Mouse (Mus musculus): ENCODE data around the gene 1110017D15Rik.
"Not testable (repeated sequence)": the region's sequence is repeated elsewhere in the genome, so short reads cannot be mapped to it uniquely, and the experiment has no call there.

1110017D15Rik gene

DNA sequence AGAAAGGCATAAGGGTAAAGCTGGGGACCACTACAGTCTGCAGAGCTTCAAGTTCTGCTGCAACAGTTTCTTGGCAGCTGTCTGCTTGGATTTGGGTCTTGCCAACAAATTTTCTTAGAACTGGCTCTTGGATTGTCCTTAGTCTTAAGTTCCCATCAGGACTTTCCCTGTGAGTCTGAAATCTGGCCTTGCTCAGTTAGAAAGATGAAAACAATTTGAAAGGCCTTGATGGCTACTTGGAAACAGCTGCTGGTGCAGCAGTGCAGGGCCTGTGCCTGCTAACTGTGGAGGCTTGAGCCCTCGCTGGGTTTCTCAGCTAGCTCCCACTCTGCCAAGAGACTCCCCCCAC lies 37.7 kb downstream of the 1110017D15Rik start:
- DNase-seq (ENCODE audit: low spot score), result no peak

DNA sequence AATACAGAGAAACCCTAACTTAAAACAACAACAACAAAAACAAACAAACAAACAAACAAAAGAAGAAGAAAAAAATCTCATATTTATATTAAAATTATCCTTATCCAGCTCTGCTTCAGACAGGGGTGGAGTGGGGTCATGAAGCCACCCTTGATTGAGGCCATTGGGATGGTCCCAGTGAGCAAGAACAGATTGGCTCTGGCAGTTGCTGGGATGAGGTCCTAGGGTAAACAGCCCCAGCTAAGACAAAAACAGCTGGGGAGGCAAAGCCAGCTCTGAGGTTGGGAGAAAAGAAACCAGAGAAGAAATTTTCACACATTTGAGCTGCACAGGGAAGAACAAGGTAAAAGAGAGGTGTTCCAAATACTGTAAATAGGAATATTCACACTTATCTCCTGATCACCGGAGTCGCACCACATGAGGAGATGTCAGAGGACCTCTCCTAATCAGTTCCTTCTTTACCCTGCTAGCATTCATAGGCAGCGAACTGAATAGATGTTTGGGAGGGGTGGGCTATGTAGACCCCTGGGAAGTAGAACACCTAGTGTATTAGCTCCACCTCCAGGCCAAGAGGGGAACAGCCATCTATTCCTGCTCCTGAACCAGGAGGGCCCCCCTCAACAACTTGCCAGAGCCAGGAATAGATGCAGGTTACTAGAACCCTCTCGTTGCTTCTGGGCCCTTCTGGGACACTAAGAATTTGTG lies 38.2 kb downstream of the 1110017D15Rik start:
- peak; percentile 36 for DNase-seq (ENCODE audit: low spot score)

DNA sequence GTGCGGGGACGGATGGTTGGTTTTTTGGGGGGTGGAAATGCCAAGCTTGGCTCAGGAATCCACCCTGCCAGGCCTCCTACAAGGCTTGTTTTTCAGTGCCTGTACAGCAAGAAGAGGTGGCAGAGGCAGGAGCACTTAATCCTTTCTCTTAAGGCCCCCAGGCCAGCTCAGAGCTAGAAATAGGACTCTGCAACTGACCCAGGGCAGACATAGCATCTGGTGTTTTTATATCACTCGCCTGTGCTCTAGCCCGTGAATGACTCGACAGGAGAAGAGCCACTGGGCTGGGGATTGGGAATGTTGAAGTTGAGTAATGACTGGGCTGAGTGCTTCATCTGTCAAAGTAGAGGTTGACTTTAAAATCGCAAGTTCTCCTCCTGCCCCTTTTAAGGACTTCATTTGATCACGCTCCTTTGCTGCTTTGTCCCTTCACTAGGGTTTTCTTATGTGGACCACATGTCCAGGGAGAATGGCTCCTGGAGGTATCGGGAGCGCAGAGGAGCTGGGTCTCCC lies 39.4 kb downstream of the 1110017D15Rik start:
- DNase-seq (ENCODE audit: low spot score), result no peak

DNA sequence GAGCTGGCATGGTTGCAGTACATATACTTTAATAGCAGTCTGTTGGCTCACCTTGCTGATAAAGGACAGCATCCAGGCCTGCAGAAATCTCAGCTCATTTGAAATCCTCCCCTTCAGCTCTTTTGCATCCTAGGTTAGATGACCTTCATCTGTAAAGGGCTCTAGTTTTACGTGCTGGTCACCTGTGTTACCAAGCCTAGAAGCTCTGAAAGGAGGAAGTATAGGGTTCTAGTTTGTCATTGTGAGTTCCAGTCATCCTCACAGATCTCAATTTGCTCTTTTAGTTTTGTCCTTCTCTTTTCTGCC lies 45.8 kb downstream of the 1110017D15Rik start:
- DNase-seq (ENCODE audit: low spot score), result no peak

DNA sequence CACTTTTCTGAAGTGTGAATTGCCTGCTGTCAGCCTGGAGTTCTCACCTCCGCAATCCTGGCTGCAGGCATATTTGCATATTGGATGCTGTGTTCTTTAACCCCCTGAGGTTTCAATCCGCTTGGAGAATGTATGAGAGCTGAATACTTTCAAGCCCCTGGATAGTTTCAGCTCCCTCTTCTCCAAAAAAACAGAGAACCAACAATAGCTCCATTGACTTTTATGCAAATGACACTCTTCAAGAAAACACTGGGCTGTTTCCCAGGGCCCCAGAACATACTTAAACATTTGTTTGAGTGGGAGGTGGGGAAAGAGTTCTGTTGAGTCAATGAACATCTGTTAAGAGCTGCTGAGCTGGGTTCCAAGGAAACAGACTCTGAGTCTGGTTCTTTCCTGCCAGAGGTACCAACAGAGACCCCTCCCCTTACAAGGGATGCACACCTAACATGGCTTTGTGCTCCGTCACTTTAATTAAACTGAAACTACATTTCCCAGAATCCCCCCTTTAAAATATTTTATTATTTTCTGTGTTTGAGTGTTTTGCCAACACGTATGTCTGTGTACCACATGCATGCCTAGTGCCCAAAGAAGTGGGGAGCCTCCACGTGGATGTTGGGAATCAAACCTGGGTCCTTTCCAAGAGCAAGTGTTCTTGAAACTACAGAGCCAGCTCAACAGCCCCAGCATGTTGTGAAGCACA lies 46.3 kb downstream of the 1110017D15Rik start:
- DNase-seq (ENCODE audit: low spot score), result peak; percentile 48

DNA sequence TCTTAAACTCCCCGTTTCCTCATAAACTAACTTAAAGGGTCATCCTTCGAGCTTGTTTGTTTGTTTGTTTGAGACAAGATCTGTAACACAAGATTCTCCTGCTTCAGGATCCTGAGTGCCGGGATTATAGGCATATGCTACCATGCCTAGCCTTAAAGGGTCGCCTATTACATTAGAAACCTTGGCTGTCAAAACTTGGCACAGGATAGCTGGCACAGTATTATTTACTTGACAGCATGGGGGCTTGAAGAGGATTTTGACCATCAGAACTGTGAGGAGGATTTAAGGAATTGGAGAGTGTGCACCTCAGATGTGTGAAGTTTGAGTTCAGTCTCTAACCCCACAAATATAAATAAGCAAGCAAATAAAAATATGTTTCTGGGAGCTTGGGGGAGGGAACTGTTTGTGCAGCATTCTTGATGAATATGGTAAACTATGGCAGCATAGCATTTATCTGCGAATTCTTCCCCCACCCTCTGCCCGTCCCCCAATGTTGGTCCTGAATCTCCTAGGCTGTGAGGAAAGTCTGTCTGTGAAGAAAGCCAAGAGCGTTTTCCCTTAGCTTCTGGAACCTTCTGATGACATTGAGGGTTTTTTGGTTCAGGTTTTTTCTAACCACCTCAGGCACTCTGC lies 47.0 kb downstream of the 1110017D15Rik start:
- DNase-seq (ENCODE audit: low spot score), result no peak

DNA sequence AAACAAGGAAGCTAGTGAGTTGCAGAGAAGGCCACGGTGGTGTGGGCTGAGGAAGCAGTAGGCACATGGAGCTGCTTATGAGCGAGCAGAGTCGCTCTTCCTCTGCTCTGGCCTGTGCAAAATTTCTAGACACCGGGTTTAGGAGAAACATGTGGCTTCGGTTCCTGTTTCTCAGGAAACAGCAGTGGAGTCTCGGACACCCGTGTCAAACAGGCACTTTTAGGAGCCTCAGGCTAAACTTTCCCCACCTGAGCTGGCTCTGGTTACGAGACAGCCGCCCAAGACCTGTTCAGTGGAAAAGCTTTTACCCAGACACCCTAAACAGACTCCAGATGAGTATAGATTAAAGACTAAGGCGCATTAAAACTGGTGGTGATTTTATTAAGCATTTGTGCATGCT lies 47.9 kb downstream of the 1110017D15Rik start:
- DNase-seq (ENCODE audit: low spot score), result no peak

DNA sequence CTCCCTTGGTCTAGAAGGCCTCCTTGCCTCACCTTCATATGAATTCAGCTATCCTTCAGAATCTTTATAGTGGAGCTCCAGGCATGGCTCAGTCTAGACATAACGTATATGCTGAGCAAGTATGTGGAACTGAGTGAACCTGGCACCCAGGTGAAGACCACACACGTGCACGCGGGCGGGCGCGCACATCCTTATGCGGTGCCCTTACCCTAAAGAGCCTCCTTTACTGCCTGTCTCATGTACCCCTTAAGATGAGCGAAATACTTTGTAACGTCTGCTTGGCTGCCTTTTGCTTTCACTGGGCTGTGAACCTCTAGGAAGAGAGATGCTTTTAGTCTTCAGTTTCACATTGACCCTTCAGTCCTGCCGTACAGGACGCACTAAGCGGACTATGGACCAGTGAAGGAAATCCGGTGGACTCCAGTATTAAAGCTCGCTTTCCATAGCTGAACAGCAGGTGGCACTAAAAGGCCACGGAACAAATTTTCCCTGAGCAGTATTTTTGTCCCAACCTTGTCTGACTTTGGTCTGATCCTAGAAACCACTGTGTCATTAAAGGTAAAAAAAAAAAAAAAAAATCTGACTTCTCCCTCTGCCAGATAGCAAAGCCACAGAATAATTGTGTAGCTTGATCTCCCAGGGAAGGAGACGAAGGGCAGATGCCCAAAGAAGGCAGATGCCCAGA lies 48.6 kb downstream of the 1110017D15Rik start:
- peak; percentile 83 for DNase-seq (ENCODE audit: low spot score)

DNA sequence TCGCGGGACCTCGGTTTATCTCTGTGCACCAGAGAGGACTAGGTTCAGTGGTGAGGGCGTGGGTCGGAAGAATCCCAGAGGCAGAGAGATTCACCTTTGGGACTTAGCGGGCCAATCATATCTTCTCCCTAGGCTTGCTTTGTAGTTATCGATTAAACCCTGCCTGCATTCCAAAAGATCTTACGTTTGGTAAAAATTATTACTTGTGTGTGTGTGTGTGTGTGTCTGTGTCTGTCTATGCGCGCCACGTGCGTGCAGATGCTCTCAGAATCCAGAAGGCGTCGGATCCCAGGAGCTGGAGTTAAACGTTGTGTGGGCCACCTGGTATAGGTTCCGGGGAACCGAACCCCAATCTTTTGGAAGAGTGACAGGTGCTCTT lies 51.9 kb downstream of the 1110017D15Rik start:
- DNase-seq (ENCODE audit: low spot score), result peak; percentile 55

DNA sequence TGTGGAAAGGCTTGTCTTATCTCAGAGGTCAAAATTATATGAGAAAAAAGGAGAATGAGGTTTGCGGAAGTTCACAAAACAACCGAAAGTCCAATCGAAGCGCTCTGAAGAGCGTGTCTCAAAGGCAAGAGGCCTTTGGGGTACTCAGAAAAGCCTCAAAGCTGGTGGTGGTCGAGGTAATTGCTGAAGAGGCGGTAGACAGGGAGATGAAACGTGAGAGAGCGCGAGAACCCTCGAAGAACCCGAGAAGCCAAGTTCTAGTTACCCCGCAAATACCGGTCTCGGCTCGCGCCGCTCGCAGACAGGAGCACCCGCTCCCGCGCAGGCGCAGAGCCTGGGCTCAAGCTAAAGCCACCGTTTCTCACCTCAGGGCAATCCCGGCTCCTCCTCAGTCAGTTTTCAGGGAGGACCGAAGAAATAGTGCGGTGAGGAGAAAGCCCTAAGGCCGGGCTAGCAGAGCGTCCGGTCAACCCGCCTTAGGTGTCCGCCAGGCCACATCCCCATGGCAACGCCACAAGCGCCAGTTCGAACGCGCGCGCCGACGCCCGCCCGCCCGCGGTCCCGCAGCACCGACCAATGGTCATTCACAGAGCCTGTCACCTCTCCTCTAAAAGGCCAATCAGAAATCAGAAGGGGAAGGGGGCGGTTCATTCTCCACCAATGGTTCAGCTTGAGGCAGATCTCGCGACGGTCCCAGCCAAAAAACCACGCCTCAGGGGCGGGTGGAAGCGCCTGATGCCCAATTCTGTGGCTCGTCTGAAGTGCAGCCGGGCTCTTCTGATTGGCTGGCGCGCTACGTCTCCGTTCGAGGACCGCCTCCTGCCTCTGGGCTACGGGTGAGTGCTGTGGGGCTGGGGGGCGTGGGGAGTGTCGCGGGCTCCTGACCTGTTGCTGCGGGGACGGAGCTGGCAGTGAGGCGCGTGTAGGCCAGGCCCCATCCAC lies 52.5 kb downstream of the 1110017D15Rik start, which contains the start of the genes Kif24 and Nudt2:
Gene Kif24, minus strand, starts transcription at position 543 of the 942 bp plus-strand sequence.
Gene Nudt2, plus strand, starts transcription at position 807 of the 942 bp plus-strand sequence.
- DNase-seq (ENCODE audit: low spot score), result peak; percentile 100

DNA sequence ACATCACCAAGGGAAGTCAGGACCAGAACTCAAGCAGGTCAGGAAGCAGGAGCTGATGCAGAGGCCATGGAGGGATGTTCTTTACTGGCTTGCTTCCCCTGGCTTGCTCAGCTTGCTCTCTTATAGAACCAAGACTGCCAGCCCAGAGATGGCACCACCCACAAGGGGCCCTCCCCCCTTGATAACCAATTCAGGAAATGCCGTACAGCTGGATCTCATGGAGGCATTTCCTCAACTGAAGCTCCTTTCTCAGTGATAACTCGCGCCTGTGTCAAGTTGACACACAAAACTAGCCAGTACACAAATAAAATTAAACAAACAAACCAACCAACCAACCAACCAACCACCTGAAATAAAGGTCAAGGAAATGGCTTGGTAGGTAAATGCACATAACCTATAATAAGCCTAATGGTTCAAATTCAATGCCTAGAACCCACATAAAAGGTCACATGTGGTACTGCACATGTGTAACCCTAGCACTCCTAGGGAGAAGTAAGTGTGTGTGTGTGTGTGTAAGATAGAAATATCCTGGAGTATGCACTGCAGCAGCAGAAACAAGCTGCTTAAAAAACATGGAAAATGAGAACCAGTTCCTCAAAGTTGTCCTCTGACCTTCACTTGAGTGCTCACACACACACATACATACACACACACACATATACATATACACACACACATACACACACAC lies 53.9 kb downstream of the 1110017D15Rik start:
- not testable (repeated sequence) for DNase-seq (ENCODE audit: low spot score)

DNA sequence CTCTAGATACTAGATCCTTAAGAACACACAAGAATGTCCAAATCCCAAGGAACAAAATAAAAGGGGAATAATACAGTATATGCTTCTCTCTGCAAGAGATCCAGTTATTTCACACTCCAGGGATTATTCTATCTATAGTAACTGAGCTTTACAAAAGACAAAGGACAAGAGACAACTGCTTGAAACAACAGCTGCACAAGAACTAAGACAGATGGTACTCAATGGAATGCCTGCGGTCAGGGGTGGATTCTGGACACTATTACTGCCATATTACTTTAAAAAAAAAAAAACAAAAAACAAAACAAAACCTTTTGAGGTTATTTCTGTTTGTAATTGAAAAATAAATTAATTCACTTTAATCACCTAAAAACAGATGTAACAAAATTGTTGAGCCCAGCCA lies 56.4 kb downstream of the 1110017D15Rik start:
- DNase-seq (ENCODE audit: low spot score), result no peak

All from embryo, embryonic 10.5 days (tissue).